Mouse (Mus musculus): ENCODE measurements at regions not wholly inside any gene's neighbourhood (a gene's known extent, or its start where the extent isn't known, plus 50 kb on each side); places are given as distances from the start of the nearest gene placed in this dataset.

DNA sequence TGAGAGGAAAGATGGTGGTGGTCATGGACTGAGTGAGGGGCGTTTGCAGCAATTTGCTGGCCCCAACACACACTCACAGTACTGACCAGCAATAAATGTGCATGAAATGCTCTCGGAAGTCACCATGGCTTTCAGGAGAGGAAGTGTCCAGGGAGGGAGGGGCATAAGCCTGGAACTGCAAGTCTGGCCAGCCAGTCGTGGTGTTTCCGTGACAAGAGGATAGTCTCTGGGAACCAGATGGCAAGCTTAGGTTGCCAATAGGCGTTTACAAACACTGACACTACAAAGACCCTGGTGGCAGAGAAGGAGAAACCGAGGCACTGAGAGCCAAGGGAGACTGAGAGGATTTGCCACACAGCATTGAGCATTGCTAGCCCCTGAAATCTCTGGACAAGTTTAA lies 132.3 kb upstream of the 1600014C23Rik start:
- no peak overlapping the region for H3K4me2 ChIP-seq (replicated peaks; ENCODE audit: low read depth, low read length)
- no peaks in the 10 kb centered on the region for H3K27me3 ChIP-seq (ENCODE audit: control insufficient read depth, insufficient read depth, low read length)
- H3K9me3 ChIP-seq (ENCODE audit: control insufficient read depth, low read depth, low read length), result no peaks in the 10 kb centered on the region
- no peak overlapping the region for H3K27ac ChIP-seq (ENCODE audit: low read length)
- no peak for ATAC-seq (ENCODE audit: insufficient number of reproducible peaks, insufficient read depth, low FRiP score, low read depth)
- H3K4me1 ChIP-seq (ENCODE audit: control insufficient read depth, insufficient read depth, low read length), result peaks cover 28% of the 10 kb centered on the region
- H3K36me3 ChIP-seq (ENCODE audit: control insufficient read depth, insufficient read depth, low read length), result no peaks in the 10 kb centered on the region
- H3K4me3 ChIP-seq (ENCODE audit: low read depth, low read length), result no peak overlapping the region
- WGBS, result 73% methylated on average over 6 of the region's 6 CpGs
- no peak overlapping the region for H3K9ac ChIP-seq (replicated peaks; ENCODE audit: low read depth, low read length)

DNA sequence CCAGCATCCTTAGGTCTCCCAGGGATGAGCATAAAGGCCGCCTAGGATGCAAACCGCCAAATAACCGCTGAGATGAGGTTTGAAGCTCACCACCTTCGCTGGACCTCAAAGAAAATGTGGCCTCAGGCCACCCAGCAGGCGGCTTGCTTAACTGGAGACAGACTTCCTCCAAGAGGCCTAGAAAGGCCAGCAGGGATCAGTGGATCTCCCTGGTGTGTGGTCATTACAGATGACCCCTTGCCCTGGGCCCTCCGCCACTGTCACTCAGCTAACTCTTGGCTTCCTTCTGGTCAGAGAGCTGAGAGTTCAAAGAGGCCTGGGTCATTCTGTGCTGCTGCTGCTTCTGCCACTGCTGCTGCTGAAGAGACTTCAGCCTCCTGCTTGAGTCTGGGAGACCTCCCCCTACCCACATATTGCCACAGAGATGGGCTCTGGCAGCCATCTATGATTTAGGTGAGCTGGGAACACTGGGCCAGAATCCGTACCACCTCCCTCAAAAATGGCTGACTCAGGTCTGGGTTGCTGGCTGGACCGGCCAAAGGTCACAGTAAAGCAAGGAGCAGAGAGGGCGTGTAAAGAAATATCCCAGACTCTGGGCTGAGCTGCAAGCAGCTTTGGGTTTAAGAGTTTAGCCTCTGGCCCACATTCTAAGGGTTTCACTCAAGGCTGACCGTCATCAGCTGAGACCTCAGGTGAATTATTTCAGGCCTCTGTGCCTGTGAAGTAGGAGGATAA lies 130.0 kb upstream of the 1600014C23Rik start:
- ATAC-seq (ENCODE audit: insufficient number of reproducible peaks, insufficient read depth, low FRiP score, low read depth), result no peak
- Histone ChIP-seq H3K9ac (replicated peaks; ENCODE audit: low read depth, low read length) (no peak overlapping the region), H3K27me3 (ENCODE audit: control insufficient read depth, insufficient read depth, low read length) (no peaks in the 10 kb centered on the region), H3K27ac (ENCODE audit: low read length) (no peak overlapping the region), H3K4me2 (replicated peaks; ENCODE audit: low read depth, low read length) (no peak overlapping the region), H3K9me3 (ENCODE audit: control insufficient read depth, low read depth, low read length) (no peaks in the 10 kb centered on the region), H3K4me1 (ENCODE audit: control insufficient read depth, insufficient read depth, low read length) (peaks cover 23% of the 10 kb centered on the region), H3K36me3 (ENCODE audit: control insufficient read depth, insufficient read depth, low read length) (no peaks in the 10 kb centered on the region), H3K4me3 (ENCODE audit: low read depth, low read length) (no peak overlapping the region)
- 65% methylated on average over 10 of the region's 10 CpGs for WGBS

DNA sequence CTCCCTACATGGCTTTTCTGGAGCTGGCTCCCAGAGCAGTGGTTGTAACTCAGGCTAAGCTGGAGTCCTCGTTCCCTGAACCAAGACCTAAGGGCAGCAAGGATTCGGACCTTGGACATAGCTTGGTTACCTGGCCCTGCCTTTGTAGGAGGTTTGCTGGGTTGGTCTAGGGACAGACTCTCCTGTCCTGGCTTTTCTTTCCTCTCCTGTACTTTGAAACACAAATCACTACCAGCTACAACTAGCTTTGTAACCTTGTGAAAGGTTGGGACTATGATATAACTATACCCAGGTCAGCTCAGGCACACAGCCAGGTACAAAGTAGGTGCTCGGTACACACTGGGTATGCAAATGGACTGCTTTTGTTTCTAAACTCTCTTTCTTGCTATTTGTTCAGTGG lies 129.4 kb upstream of the 1600014C23Rik start:
- no peaks in the 10 kb centered on the region for H3K27me3 ChIP-seq (ENCODE audit: control insufficient read depth, insufficient read depth, low read length)
- no peak overlapping the region for H3K9ac ChIP-seq (replicated peaks; ENCODE audit: low read depth, low read length)
- ATAC-seq (ENCODE audit: insufficient number of reproducible peaks, insufficient read depth, low FRiP score, low read depth), result no peak
- no peaks in the 10 kb centered on the region for H3K36me3 ChIP-seq (ENCODE audit: control insufficient read depth, insufficient read depth, low read length)
- H3K27ac ChIP-seq (ENCODE audit: low read length), result no peak overlapping the region
- H3K4me3 ChIP-seq (ENCODE audit: low read depth, low read length), result no peak overlapping the region
- peaks cover 22% of the 10 kb centered on the region for H3K4me1 ChIP-seq (ENCODE audit: control insufficient read depth, insufficient read depth, low read length)
- no peak overlapping the region for H3K4me2 ChIP-seq (replicated peaks; ENCODE audit: low read depth, low read length)
- H3K9me3 ChIP-seq (ENCODE audit: control insufficient read depth, low read depth, low read length), result no peaks in the 10 kb centered on the region
- 81% methylated on average over 3 of the region's 3 CpGs for WGBS

DNA sequence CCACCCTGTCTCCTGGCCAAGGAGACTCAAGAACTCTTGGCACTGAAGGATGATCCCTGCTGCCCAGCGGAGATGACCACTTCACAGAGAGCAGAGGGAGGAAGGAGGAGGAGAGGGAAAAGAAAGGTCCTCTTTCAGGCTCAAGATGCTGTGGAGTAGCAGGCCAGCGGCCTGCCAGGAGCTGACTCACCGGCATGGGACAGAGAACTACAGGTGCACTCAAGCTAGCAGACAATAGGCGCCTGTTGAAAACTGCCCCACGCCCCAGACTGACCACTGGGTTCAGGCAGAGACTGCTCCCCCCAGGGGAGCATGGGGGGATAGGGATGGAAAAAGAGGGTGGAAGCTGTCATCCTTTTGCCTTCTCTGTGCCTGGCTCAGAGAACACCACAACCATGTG lies 125.8 kb upstream of the 1600014C23Rik start:
- H3K4me2 ChIP-seq (replicated peaks; ENCODE audit: low read depth, low read length), result no peak overlapping the region
- H3K9ac ChIP-seq (replicated peaks; ENCODE audit: low read depth, low read length), result no peak overlapping the region
- no peak overlapping the region for H3K4me3 ChIP-seq (ENCODE audit: low read depth, low read length)
- H3K9me3 ChIP-seq (ENCODE audit: control insufficient read depth, low read depth, low read length), result no peaks in the 10 kb centered on the region
- H3K4me1 ChIP-seq (ENCODE audit: control insufficient read depth, insufficient read depth, low read length), result peaks cover 4% of the 10 kb centered on the region; the same call in 1 of the 2 replicates
- WGBS, result 94% methylated on average over 5 of the region's 5 CpGs
- no peak for ATAC-seq (ENCODE audit: insufficient number of reproducible peaks, insufficient read depth, low FRiP score, low read depth)
- H3K36me3 ChIP-seq (ENCODE audit: control insufficient read depth, insufficient read depth, low read length), result no peaks in the 10 kb centered on the region
- H3K27me3 ChIP-seq (ENCODE audit: control insufficient read depth, insufficient read depth, low read length), result no peaks in the 10 kb centered on the region
- no peak overlapping the region for H3K27ac ChIP-seq (ENCODE audit: low read length)

DNA sequence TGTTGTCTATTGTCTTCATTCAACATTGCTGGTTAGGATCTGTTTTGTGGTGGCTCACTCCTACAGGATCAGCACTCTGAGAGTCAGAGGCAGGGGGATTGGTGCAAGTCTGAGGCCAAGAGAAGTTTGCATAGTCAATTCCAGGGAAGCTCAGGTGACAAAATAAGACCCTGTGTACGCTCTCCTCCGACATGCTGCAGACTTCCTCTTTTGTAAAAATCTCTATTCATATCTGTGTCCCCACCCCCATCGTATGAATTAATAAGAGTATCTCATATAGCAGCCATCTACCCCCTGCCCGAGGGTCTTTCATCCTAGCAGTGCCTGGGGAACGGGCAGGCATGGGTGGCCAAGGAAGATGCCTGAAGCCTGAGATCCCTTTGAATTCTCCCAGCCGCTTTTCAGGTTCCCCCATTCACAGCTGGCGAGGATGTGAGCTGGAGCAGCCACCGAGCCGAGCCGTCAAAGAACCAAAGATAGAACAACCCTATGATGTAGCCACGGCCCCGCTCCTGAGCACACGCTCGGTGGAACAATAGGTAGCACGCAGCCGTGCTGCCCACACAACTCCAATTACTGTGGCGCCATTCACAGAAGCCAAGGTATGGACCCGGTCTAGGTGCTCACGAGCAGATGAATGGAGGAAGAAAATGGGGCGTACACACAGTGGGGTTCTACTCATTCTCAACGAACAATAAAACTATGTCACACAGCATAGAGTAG lies 120.4 kb upstream of the 1600014C23Rik start:
- Histone ChIP-seq H3K4me2 (replicated peaks; ENCODE audit: low read depth, low read length) (no peak overlapping the region), H3K4me3 (ENCODE audit: low read depth, low read length) (no peak overlapping the region), H3K36me3 (ENCODE audit: control insufficient read depth, insufficient read depth, low read length) (no peaks in the 10 kb centered on the region), H3K4me1 (ENCODE audit: control insufficient read depth, insufficient read depth, low read length) (no peaks in the 10 kb centered on the region), H3K9me3 (ENCODE audit: control insufficient read depth, low read depth, low read length) (no peaks in the 10 kb centered on the region), H3K27me3 (ENCODE audit: control insufficient read depth, insufficient read depth, low read length) (no peaks in the 10 kb centered on the region), H3K9ac (replicated peaks; ENCODE audit: low read depth, low read length) (no peak overlapping the region), H3K27ac (ENCODE audit: low read length) (no peak overlapping the region)
- ATAC-seq (ENCODE audit: insufficient number of reproducible peaks, insufficient read depth, low FRiP score, low read depth), result no peak
- 76% methylated on average over 21 of the region's 21 CpGs for WGBS

DNA sequence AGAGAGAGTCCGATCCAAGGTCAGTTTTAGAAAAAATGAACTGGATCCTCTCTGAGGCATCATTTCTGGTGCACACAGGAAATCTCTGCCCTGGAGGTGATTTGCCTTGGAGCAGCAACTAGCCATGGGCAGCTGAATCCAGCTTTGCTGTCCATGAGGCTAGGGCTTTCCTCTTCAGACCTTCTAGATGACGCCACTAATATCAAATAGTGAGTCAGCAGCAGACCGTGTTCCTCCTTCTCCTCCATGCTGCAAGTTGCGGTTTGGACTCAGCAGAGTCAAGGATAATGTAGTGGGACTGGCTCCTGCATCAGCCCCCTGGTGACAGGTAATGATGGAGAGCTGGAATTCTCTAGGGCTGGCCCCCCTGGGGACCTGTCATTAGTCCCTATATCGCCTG lies 118.8 kb upstream of the 1600014C23Rik start:
- H3K4me3 ChIP-seq (ENCODE audit: low read depth, low read length), result no peak overlapping the region
- no peaks in the 10 kb centered on the region for H3K4me1 ChIP-seq (ENCODE audit: control insufficient read depth, insufficient read depth, low read length)
- H3K36me3 ChIP-seq (ENCODE audit: control insufficient read depth, insufficient read depth, low read length), result no peaks in the 10 kb centered on the region
- no peak overlapping the region for H3K27ac ChIP-seq (ENCODE audit: low read length)
- no peak for ATAC-seq (ENCODE audit: insufficient number of reproducible peaks, insufficient read depth, low FRiP score, low read depth)
- no peak overlapping the region for H3K4me2 ChIP-seq (replicated peaks; ENCODE audit: low read depth, low read length)
- no peak overlapping the region for H3K9ac ChIP-seq (replicated peaks; ENCODE audit: low read depth, low read length)
- no peaks in the 10 kb centered on the region for H3K27me3 ChIP-seq (ENCODE audit: control insufficient read depth, insufficient read depth, low read length)
- WGBS, result 56% methylated on average over 5 of the region's 5 CpGs
- H3K9me3 ChIP-seq (ENCODE audit: control insufficient read depth, low read depth, low read length), result no peaks in the 10 kb centered on the region

DNA sequence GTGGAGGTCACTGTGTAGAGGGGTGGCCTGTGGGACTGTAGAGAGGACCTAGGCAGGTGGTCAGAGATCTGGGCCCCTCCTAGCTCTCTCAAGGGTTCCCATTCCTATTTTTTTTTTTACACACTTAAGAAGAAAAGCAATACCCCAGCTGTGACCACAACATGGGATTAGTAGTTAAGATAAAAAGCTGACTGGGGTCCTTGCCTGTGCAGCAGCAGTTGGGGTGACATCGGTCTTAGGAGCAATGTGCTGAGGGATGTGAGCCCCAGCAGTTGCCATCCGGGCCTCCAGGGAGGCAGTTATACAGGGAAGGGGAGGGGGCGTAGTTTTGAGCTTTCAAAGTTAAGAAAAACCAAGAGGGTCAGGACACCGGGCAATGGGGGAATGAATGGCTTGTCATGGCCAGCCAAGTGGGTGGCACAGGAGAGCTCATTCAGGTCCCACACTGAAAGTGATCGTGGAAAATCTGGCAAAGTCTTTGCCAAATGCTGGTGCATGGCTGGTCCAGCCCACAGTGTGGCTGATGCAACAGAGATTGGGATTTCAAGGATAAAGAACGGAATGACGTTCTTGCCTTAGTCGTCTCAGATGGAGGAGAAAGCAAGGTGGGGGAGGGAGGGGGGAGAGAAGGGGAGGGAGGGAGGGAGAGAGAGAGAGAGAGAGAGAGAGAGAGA lies 118.2 kb upstream of the 1600014C23Rik start:
- WGBS, result 58% methylated on average over 8 of the region's 8 CpGs
- H3K36me3 ChIP-seq (ENCODE audit: control insufficient read depth, insufficient read depth, low read length), result no peaks in the 10 kb centered on the region
- no peaks in the 10 kb centered on the region for H3K4me1 ChIP-seq (ENCODE audit: control insufficient read depth, insufficient read depth, low read length)
- no peak overlapping the region for H3K4me3 ChIP-seq (ENCODE audit: low read depth, low read length)
- H3K4me2 ChIP-seq (replicated peaks; ENCODE audit: low read depth, low read length), result no peak overlapping the region
- no peaks in the 10 kb centered on the region for H3K9me3 ChIP-seq (ENCODE audit: control insufficient read depth, low read depth, low read length)
- no peak overlapping the region for H3K9ac ChIP-seq (replicated peaks; ENCODE audit: low read depth, low read length)
- no peaks in the 10 kb centered on the region for H3K27me3 ChIP-seq (ENCODE audit: control insufficient read depth, insufficient read depth, low read length)
- ATAC-seq (ENCODE audit: insufficient number of reproducible peaks, insufficient read depth, low FRiP score, low read depth), result no peak
- H3K27ac ChIP-seq (ENCODE audit: low read length), result no peak overlapping the region

DNA sequence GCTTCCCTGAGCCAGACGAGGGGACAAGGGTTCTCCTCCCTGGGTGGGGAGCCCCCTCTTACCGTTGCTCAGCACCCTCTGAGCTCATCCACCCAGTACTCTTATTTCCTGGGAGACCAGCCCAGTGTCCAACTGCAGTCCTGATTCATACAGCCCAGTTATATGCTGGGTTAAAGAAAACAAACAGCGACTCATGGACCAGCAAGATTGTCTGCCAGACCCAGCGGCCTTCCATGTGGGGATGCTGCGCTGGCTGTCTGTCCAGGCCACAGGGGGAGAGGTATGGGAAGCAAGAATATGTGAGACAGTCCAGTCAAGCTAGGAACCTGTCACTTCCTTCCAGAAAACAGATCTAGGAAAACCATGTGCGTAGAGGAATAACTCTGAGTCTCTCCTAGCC lies 117.3 kb upstream of the 1600014C23Rik start:
- Histone ChIP-seq H3K4me2 (replicated peaks; ENCODE audit: low read depth, low read length) (no peak overlapping the region), H3K4me3 (ENCODE audit: low read depth, low read length) (no peak overlapping the region), H3K27me3 (ENCODE audit: control insufficient read depth, insufficient read depth, low read length) (no peaks in the 10 kb centered on the region), H3K4me1 (ENCODE audit: control insufficient read depth, insufficient read depth, low read length) (no peaks in the 10 kb centered on the region), H3K27ac (ENCODE audit: low read length) (no peak overlapping the region), H3K9ac (replicated peaks; ENCODE audit: low read depth, low read length) (no peak overlapping the region), H3K36me3 (ENCODE audit: control insufficient read depth, insufficient read depth, low read length) (no peaks in the 10 kb centered on the region), H3K9me3 (ENCODE audit: control insufficient read depth, low read depth, low read length) (peaks cover 3% of the 10 kb centered on the region; the same call in 1 of the 2 replicates)
- 77% methylated on average over 6 of the region's 6 CpGs for WGBS
- no peak for ATAC-seq (ENCODE audit: insufficient number of reproducible peaks, insufficient read depth, low FRiP score, low read depth)
